Mouse (Mus musculus): ENCODE data around the gene Rap1gap2.

GRCm38 (mm10) chr11:74597990-74598337 lies 12.8 kb downstream of the Rap1gap2 start:
- TF ChIP-seq CTCF (IDR thresholded peaks at IDR 0.05; ENCODE audit: borderline replicate concordance, insufficient read depth, low read length) (no peak), POLR2A (IDR thresholded peaks at IDR 0.05; ENCODE audit: low read depth, low read length) (no peak)
